Mouse (Mus musculus) ES-E14 (cell line): ENCODE results near the gene Magi1. TPM values are rescaled to one million over a fixed set of nuclear protein-coding genes. Genes with fewer than 3 reads are reported as not detected.

Source experiments
- DNase-seq: peaks from one replicate; pipeline ENCODE4 v3.0.0-alpha.2; 2013; ENCODE audit warnings: low read depth, low spot score
- H3K27ac ChIP-seq: 2 replicates; pipeline ENCODE4 v1.5.1; 2012; ENCODE audit warnings: low read depth, mild to moderate bottlenecking, low read length, moderate library complexity, mixed read lengths; ENCODE audit not compliant: poor library complexity, insufficient read depth, severe bottlenecking
- H3K36me3 ChIP-seq: 2 replicates; pipeline ENCODE4 v1.6.1; 2012; ENCODE audit warnings: mild to moderate bottlenecking, low read length, moderate library complexity, mixed read lengths; ENCODE audit not compliant: control insufficient read depth, poor library complexity, insufficient read depth, severe bottlenecking
- H3K4me1 ChIP-seq, 2 experiments: fragments of 150-350 bp in 1 of 2; sonication (generic) in 1 of 2; 2 replicates each; pipeline ENCODE4 v1.6.1; 2012; ENCODE audit warnings: low read length in 2 of 2, mild to moderate bottlenecking in 1 of 2, mixed read lengths in 1 of 2; ENCODE audit not compliant: control insufficient read depth in 2 of 2, insufficient read depth in 2 of 2, poor library complexity in 1 of 2
- H3K4me3 ChIP-seq, 2 experiments: fragments of 150-350 bp in 1 of 2; sonication (generic) in 1 of 2; 2 replicates each; pipeline ENCODE4 v1.5.1; 2012; ENCODE audit warnings: low read length in 2 of 2, low read depth in 1 of 2, mild to moderate bottlenecking in 1 of 2, mixed read lengths in 1 of 2; ENCODE audit not compliant: insufficient read depth in 1 of 2, poor library complexity in 1 of 2, severe bottlenecking in 1 of 2
- H3K9ac ChIP-seq: 2 replicates; pipeline ENCODE4 v1.6.1; 2012; ENCODE audit warnings: low read depth, mild to moderate bottlenecking, low read length, mixed read lengths; ENCODE audit not compliant: poor library complexity, insufficient read depth, severe bottlenecking
- H3K9me3 ChIP-seq: fragments of 150-350 bp; sonication (generic); 2 replicates; pipeline ENCODE4 v1.6.1; 2012; ENCODE audit warnings: low read depth, mild to moderate bottlenecking, low read length; ENCODE audit not compliant: control insufficient read depth, insufficient read depth
- CHD2 ChIP-seq: IDR thresholded peaks from 2 replicates; pipeline ENCODE4 v1.6.1; 2014; ENCODE audit warnings: mild to moderate bottlenecking, low read depth, low read length, inconsistent platforms
- HCFC1 ChIP-seq: IDR thresholded peaks from 2 replicates; pipeline ENCODE4 v1.6.1; 2012; ENCODE audit warnings: low read length, inconsistent platforms, borderline replicate concordance; ENCODE audit not compliant: insufficient read depth
- MAFK ChIP-seq: IDR thresholded peaks from 2 replicates; pipeline ENCODE4 v1.6.1; 2014; ENCODE audit warnings: mild to moderate bottlenecking, low read depth, low read length, inconsistent platforms; ENCODE audit not compliant: insufficient read depth
- ZC3H11A ChIP-seq: IDR thresholded peaks from 2 replicates; pipeline ENCODE4 v1.6.1; 2012; ENCODE audit warnings: low read depth, mild to moderate bottlenecking, inconsistent platforms, low read length, borderline replicate concordance
- ZNF384 ChIP-seq: IDR thresholded peaks from 2 replicates; pipeline ENCODE4 v1.6.1; 2012; ENCODE audit warnings: low read depth, low read length, inconsistent platforms
- in situ Hi-C, 2 experiments: fragments of 600-800 bp; cut with MboI; formaldehyde crosslinking; loops; one replicate each; pipeline ENCODE4 v1.15.1; 2025; ENCODE audit warnings: low sequenced_read_pairs in 2 of 2, inconsistent platforms in 1 of 2; ENCODE audit not compliant: unreplicated experiment in 2 of 2
- total RNA-seq: library from RNA; depleted of rRNA; stranded (reverse); fragments of 300-350 nt; gene quantifications from 2 replicates; pipeline ENCODE4 v1.2.3, GENCODE M21; 2012

Magi1 gene
- total RNA-seq, 1 experiment, result 14.6 TPM

GRCm38 (mm10) chr6:94026361-94026760 lies 257.4 kb downstream of the Magi1 start:
- Histone ChIP-seq H3K4me1 (no peaks in the 10 kb centered on the region), H3K9ac (no peak overlapping the region), H3K36me3 (no peaks in the 10 kb centered on the region), H3K4me3 (no peak overlapping the region), H3K9me3 (no peaks in the 10 kb centered on the region), H3K27ac (no peak overlapping the region)
- no peak for DNase-seq
- in situ Hi-C loops, result no loop called here
- no peak for TF ChIP-seq HCFC1
- TF ChIP-seq ZNF384, result no peak
- no peak for TF ChIP-seq ZC3H11A
- TF ChIP-seq CHD2, result no peak
- TF ChIP-seq MAFK, result no peak

- Histone ChIP-seq H3K36me3 (no peaks in the 10 kb centered on the region), H3K4me1 (0 out of 4 replicates have a peak, but pooled peaks cover 0 to 1% of the 10 kb centered on the region in 2 experiments), H3K9me3 (no peaks in the 10 kb centered on the region), H3K9ac (no peak overlapping the region), H3K27ac (no peak overlapping the region), H3K4me3 (no peak overlapping the region)
- DNase-seq, result no peak
- TF ChIP-seq MAFK (no peak), CHD2 (no peak), ZNF384 (no peak), HCFC1 (no peak), ZC3H11A (no peak)
- in situ Hi-C loops, result no loop called here
Observed at GRCm38 (mm10) chr6:94022437-94022836, 261.3 kb downstream of the Magi1 start.

GRCm38 (mm10) chr6:94021239-94021962 lies 262.3 kb downstream of the Magi1 start:
- no peak for DNase-seq
- H3K9me3 ChIP-seq, result no peaks in the 10 kb centered on the region
- H3K27ac ChIP-seq, result no peak overlapping the region
- TF ChIP-seq CHD2 (no peak), ZNF384 (no peak), MAFK (no peak), ZC3H11A (no peak), HCFC1 (no peak)
- H3K4me3 ChIP-seq, result no peak overlapping the region
- in situ Hi-C loops, result no loop called here
- H3K9ac ChIP-seq, result no peak overlapping the region
- no peaks in the 10 kb centered on the region for H3K36me3 ChIP-seq
- H3K4me1 ChIP-seq, result 0 out of 4 replicates have a peak, but pooled peaks cover 0 to 1% of the 10 kb centered on the region in 2 experiments

GRCm38 (mm10) chr6:94020566-94020965 lies 263.2 kb downstream of the Magi1 start:
- Histone ChIP-seq H3K36me3 (no peaks in the 10 kb centered on the region), H3K9ac (no peak overlapping the region), H3K4me3 (no peak overlapping the region), H3K9me3 (no peaks in the 10 kb centered on the region), H3K27ac (no peak overlapping the region), H3K4me1 (0 out of 4 replicates have a peak, but pooled peaks cover 0 to 1% of the 10 kb centered on the region in 2 experiments)
- TF ChIP-seq ZC3H11A (no peak), MAFK (no peak), ZNF384 (no peak), HCFC1 (no peak), CHD2 (no peak)
- in situ Hi-C loops, result no loop called here
- DNase-seq, result no peak

GRCm38 (mm10) chr6:94019935-94020334 lies 263.8 kb downstream of the Magi1 start:
- Histone ChIP-seq H3K9me3 (no peaks in the 10 kb centered on the region), H3K36me3 (no peaks in the 10 kb centered on the region), H3K9ac (no peak overlapping the region), H3K27ac (no peak overlapping the region), H3K4me1 (0 out of 4 replicates have a peak, but pooled peaks cover 0 to 1% of the 10 kb centered on the region in 2 experiments), H3K4me3 (no peak overlapping the region)
- in situ Hi-C loops, result no loop called here
- no peak for DNase-seq
- TF ChIP-seq MAFK (no peak), ZNF384 (peak; percentile 70; the same call in 1 of the 2 replicates), HCFC1 (no peak), CHD2 (no peak), ZC3H11A (no peak)
